Mouse (Mus musculus) lung, postnatal 0 days (tissue): ENCODE measurements around the gene Arl8a. TPM values are rescaled to one million over a fixed set of nuclear protein-coding genes. Genes with fewer than 3 reads are reported as not detected.

ENCODE experiments used
- ATAC-seq: fragments of 200-750 bp; cut with Nextera tagmentation; 2 replicates; pipeline ENCODE4 v1.8.0; 2017; ENCODE audit warnings: moderate library complexity
- DNase-seq: peaks from one replicate; pipeline ENCODE4 v3.0.0-alpha.2; 2016; ENCODE audit warnings: low spot score
- H3K27ac ChIP-seq: fragments of 300-500 bp; sonication (generic); 2 replicates; pipeline ENCODE4 v1.5.1; 2014; ENCODE audit warnings: antibody characterized with exemption, mild to moderate bottlenecking, low read length, mixed read lengths
- H3K27me3 ChIP-seq: fragments of 300-500 bp; sonication (generic); replicated peaks from 2 replicates; pipeline ENCODE4 v1.6.1; 2014; ENCODE audit warnings: low read length, mixed read lengths; ENCODE audit not compliant: insufficient read depth
- H3K36me3 ChIP-seq: fragments of 300-500 bp; sonication (generic); 2 replicates; pipeline ENCODE4 v1.6.1; 2014; ENCODE audit warnings: low read length, mixed read lengths; ENCODE audit not compliant: insufficient read depth
- H3K4me1 ChIP-seq: fragments of 300-500 bp; sonication (generic); 2 replicates; pipeline ENCODE4 v1.6.1; 2014; ENCODE audit warnings: antibody characterized with exemption, low read depth, low read length, mixed read lengths; ENCODE audit not compliant: insufficient read depth
- H3K4me2 ChIP-seq: fragments of 300-500 bp; sonication (generic); replicated peaks from 2 replicates; pipeline ENCODE4 v1.6.1; 2014; ENCODE audit warnings: low read depth, mild to moderate bottlenecking, low read length, moderate library complexity, mixed read lengths
- H3K4me3 ChIP-seq: fragments of 300-500 bp; sonication (generic); 2 replicates; pipeline ENCODE4 v1.5.1; 2014; ENCODE audit warnings: low read depth, low read length
- H3K9ac ChIP-seq: fragments of 300-500 bp; sonication (generic); replicated peaks from 2 replicates; pipeline ENCODE4 v1.6.1; 2014; ENCODE audit warnings: low read depth, mild to moderate bottlenecking
- H3K9me3 ChIP-seq: fragments of 300-500 bp; sonication (generic); 2 replicates; pipeline ENCODE4 v1.6.1; 2016; ENCODE audit warnings: low read length, mixed read lengths
- CTCF ChIP-seq: IDR thresholded peaks from 2 replicates; pipeline ENCODE4 v1.5.1; 2016; ENCODE audit warnings: antibody characterized with exemption, mild to moderate bottlenecking
- EP300 ChIP-seq: IDR thresholded peaks from 2 replicates; pipeline ENCODE4 v1.6.1; 2016; ENCODE audit warnings: antibody characterized with exemption, mild to moderate bottlenecking, control low read depth
- WGBS: fragments of 180-500 bp; shearing (Covaris S2); extraction: QIAGEN DNeasy Blood & Tissue Kit; methylation state at CpG from one replicate; pipeline ENCODE4 v1.1.7; 2014; 5-methylcytosine and 5-hydroxymethylcytosine counted together
- polyA plus RNA-seq: library from polyadenylated mRNA; unstranded; fragments of >200 nt; fragmentation: Nextera tagmentation; extraction: Ambion mirVana; gene quantifications from 2 replicates; pipeline ENCODE4 v1.2.1, GENCODE M21; 2015

Arl8a gene
- polyA plus RNA-seq, 1 experiment from 2014 or later, result 51.8 TPM

- DNase-seq (no peak), ATAC-seq (no peak)
- WGBS, result 64% methylated on average over 10 of the region's 10 CpGs
- H3K4me2 ChIP-seq, result no peak overlapping the region
- no peaks in the 10 kb centered on the region for H3K27me3 ChIP-seq
- H3K4me3 ChIP-seq, result no peak overlapping the region
- H3K9ac ChIP-seq, result no peak overlapping the region
- no peaks in the 10 kb centered on the region for H3K36me3 ChIP-seq
- no peak overlapping the region for H3K27ac ChIP-seq
- H3K4me1 ChIP-seq, result no peaks in the 10 kb centered on the region
- H3K9me3 ChIP-seq, result no peaks in the 10 kb centered on the region
- TF ChIP-seq CTCF (no peak), EP300 (no peak)
Measured at GRCm38 (mm10) chr1:135180830-135181229, 34.2 kb downstream of the Arl8a start.

DNA sequence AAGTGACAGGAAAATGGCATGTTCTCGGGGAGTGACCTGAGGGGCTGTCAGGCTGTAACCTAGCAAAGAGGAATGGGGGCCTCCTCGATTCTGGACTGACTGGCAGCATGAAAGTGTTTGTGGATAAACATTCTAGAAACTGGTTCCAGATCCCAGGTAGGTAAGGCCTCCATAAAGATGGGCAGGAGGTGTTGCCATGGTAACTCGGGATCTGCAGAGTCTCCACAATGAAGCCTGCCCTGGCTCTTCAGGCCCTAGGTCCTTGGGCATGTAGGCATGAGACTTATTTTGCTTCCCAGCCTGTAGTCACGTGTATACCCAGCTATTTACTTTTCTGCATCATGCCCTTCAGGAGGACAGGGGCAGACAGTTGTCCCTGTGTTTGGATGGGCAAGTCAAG lies 34.7 kb downstream of the Arl8a start:
- Histone ChIP-seq H3K4me2 (no peak overlapping the region), H3K4me1 (no peaks in the 10 kb centered on the region), H3K27me3 (no peaks in the 10 kb centered on the region), H3K9ac (no peak overlapping the region), H3K4me3 (no peak overlapping the region), H3K36me3 (no peaks in the 10 kb centered on the region), H3K9me3 (no peaks in the 10 kb centered on the region), H3K27ac (no peak overlapping the region)
- TF ChIP-seq CTCF (no peak), EP300 (no peak)
- WGBS, result 52% methylated on average over 4 of the region's 4 CpGs
- DNase-seq (no peak), ATAC-seq (no peak)

GRCm38 (mm10) chr1:135181880-135182623 lies 35.4 kb downstream of the Arl8a start:
- no peaks in the 10 kb centered on the region for H3K9me3 ChIP-seq
- DNase-seq, result no peak
- no peak overlapping the region for H3K4me2 ChIP-seq
- H3K4me3 ChIP-seq, result no peak overlapping the region
- no peak overlapping the region for H3K9ac ChIP-seq
- no peaks in the 10 kb centered on the region for H3K36me3 ChIP-seq
- H3K4me1 ChIP-seq, result no peaks in the 10 kb centered on the region
- TF ChIP-seq EP300 (no peak), CTCF (no peak)
- no peaks in the 10 kb centered on the region for H3K27me3 ChIP-seq
- no peak overlapping the region for H3K27ac ChIP-seq
- 74% methylated on average over 8 of the region's 8 CpGs for WGBS
- no peak for ATAC-seq

GRCm38 (mm10) chr1:135182975-135183374 lies 36.4 kb downstream of the Arl8a start:
- DNase-seq (no peak), ATAC-seq (peak; percentile 37)
- no peaks in the 10 kb centered on the region for H3K4me1 ChIP-seq
- H3K4me3 ChIP-seq, result no peak overlapping the region
- no peaks in the 10 kb centered on the region for H3K9me3 ChIP-seq
- no peaks in the 10 kb centered on the region for H3K27me3 ChIP-seq
- WGBS, result 64% methylated on average over 3 of the region's 3 CpGs
- TF ChIP-seq EP300, result no peak
- TF ChIP-seq CTCF, result no peak
- no peaks in the 10 kb centered on the region for H3K36me3 ChIP-seq
- no peak overlapping the region for H3K27ac ChIP-seq
- H3K4me2 ChIP-seq, result no peak overlapping the region
- H3K9ac ChIP-seq, result no peak overlapping the region

DNA sequence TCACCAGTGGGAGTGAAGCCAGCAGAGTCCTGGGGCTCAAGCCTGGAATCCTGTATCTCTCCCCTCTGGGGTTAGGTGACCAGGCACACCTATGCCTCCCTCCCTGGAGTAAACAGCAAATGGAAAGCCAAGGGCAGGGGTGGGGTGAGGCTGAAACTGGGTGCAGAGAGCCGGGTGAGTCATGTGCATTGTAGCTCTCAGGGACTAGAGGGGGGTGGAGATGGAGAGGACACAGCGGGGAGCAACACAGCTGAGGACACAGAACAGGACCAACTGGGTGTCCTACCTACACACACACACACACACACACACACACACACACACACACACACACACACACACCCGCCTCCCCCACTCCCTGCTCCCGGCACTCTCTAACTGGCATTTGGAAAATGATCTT lies 36.8 kb downstream of the Arl8a start:
- H3K4me3 ChIP-seq, result no peak overlapping the region
- no peak overlapping the region for H3K4me2 ChIP-seq
- no peaks in the 10 kb centered on the region for H3K36me3 ChIP-seq
- H3K9ac ChIP-seq, result no peak overlapping the region
- DNase-seq, result peak; percentile 69
- ATAC-seq, result peak; percentile 84
- TF ChIP-seq CTCF, result no peak
- no peak for TF ChIP-seq EP300
- no peaks in the 10 kb centered on the region for H3K9me3 ChIP-seq
- no peaks in the 10 kb centered on the region for H3K27me3 ChIP-seq
- no peak overlapping the region for H3K27ac ChIP-seq
- no peaks in the 10 kb centered on the region for H3K4me1 ChIP-seq
- 57% methylated on average over 3 of the region's 4 CpGs for WGBS

GRCm38 (mm10) chr1:135183941-135184570 lies 37.4 kb downstream of the Arl8a start:
- Histone ChIP-seq H3K27ac (no peak overlapping the region), H3K9ac (no peak overlapping the region), H3K27me3 (no peaks in the 10 kb centered on the region), H3K36me3 (no peaks in the 10 kb centered on the region), H3K9me3 (no peaks in the 10 kb centered on the region), H3K4me1 (no peaks in the 10 kb centered on the region), H3K4me3 (no peak overlapping the region), H3K4me2 (no peak overlapping the region)
- ATAC-seq (peak; percentile 23; the same call in 1 of the 2 replicates), DNase-seq (no peak)
- WGBS, result 54% methylated on average over 11 of the region's 11 CpGs
- TF ChIP-seq CTCF, result no peak
- no peak for TF ChIP-seq EP300
